Mouse (Mus musculus) T-helper 17 cell (primary cell): ENCODE data around the gene Thy1.

Experiments
- in situ Hi-C, 2 experiments: fragments of 300-600 bp; cut with MboI, MseI; formaldehyde crosslinking; loops; 1 replicate in 1 of 2; 2 replicates in 1 of 2; pipeline ENCODE4 v1.15.1; 2025; ENCODE audit warnings: high pct_unique_total_duplicates in 2 of 2

Gene Thy1

GRCm38 (mm10) chr9:44067241-44067959 is 24.2 kb downstream of the Thy1 start:
- in situ Hi-C loops = no loop called here

- in situ Hi-C loops = no loop called here
Measured at GRCm38 (mm10) chr9:44067960-44068330, 24.8 kb downstream of the Thy1 start.

- in situ Hi-C loops = no loop called here
Measured at GRCm38 (mm10) chr9:44069252-44069651, 26.1 kb downstream of the Thy1 start.

GRCm38 (mm10) chr9:44070113-44070843 is 27.1 kb downstream of the Thy1 start:
- in situ Hi-C loops = no loop called here

GRCm38 (mm10) chr9:44070844-44071231 is 27.7 kb downstream of the Thy1 start:
- in situ Hi-C loops = no loop called here

- in situ Hi-C loops = no loop called here
Measured at GRCm38 (mm10) chr9:44071914-44072598, 28.9 kb downstream of the Thy1 start.

- in situ Hi-C loops = no loop called here
Measured at GRCm38 (mm10) chr9:44072599-44072915, 29.4 kb downstream of the Thy1 start.

- in situ Hi-C loops = no loop called here
Measured at GRCm38 (mm10) chr9:44073115-44073514, 29.9 kb downstream of the Thy1 start.

- in situ Hi-C loops = no loop called here
Measured at GRCm38 (mm10) chr9:44074395-44075275, 31.5 kb downstream of the Thy1 start.

GRCm38 (mm10) chr9:44075276-44075995 is 32.3 kb downstream of the Thy1 start:
- in situ Hi-C loops = no loop called here

GRCm38 (mm10) chr9:44075996-44076763 is 33.0 kb downstream of the Thy1 start:
- in situ Hi-C loops = no loop called here

GRCm38 (mm10) chr9:44076764-44077120 is 33.6 kb downstream of the Thy1 start:
- in situ Hi-C loops = no loop called here

GRCm38 (mm10) chr9:44077266-44077910 is 34.2 kb downstream of the Thy1 start:
- in situ Hi-C loops = no loop called here

- in situ Hi-C loops = no loop called here
Measured at GRCm38 (mm10) chr9:44078136-44078797, 35.1 kb downstream of the Thy1 start.

GRCm38 (mm10) chr9:44078955-44079756 is 36.0 kb downstream of the Thy1 start:
- in situ Hi-C loops = no loop called here

- in situ Hi-C loops = no loop called here
Measured at GRCm38 (mm10) chr9:44079997-44080780, 37.0 kb downstream of the Thy1 start.

GRCm38 (mm10) chr9:44080953-44081352 is 37.8 kb downstream of the Thy1 start:
- in situ Hi-C loops = no loop called here

GRCm38 (mm10) chr9:44081581-44081980 is 38.4 kb downstream of the Thy1 start:
- in situ Hi-C loops = no loop called here
